Mouse (Mus musculus) T-helper 17 cell (primary cell): ENCODE data around the gene Parp8.

ENCODE experiments used
- in situ Hi-C, 2 experiments: fragments of 300-600 bp; cut with MboI, MseI; formaldehyde crosslinking; loops; 1 replicate in 1 of 2; 2 replicates in 1 of 2; pipeline ENCODE4 v1.15.1; 2025; ENCODE audit warnings: high pct_unique_total_duplicates in 2 of 2

Parp8 gene

GRCm38 (mm10) chr13:117025226-117026067 lies at the start of gene Parp8:
Gene Parp8 (minus strand): TSS chr13:117025537.
- in situ Hi-C loops = loop anchor here in 1 of 2 experiments (5.0 kb wide), 1 partner anchor 102 kb away; no protein-coding TSS in a partner anchor

DNA sequence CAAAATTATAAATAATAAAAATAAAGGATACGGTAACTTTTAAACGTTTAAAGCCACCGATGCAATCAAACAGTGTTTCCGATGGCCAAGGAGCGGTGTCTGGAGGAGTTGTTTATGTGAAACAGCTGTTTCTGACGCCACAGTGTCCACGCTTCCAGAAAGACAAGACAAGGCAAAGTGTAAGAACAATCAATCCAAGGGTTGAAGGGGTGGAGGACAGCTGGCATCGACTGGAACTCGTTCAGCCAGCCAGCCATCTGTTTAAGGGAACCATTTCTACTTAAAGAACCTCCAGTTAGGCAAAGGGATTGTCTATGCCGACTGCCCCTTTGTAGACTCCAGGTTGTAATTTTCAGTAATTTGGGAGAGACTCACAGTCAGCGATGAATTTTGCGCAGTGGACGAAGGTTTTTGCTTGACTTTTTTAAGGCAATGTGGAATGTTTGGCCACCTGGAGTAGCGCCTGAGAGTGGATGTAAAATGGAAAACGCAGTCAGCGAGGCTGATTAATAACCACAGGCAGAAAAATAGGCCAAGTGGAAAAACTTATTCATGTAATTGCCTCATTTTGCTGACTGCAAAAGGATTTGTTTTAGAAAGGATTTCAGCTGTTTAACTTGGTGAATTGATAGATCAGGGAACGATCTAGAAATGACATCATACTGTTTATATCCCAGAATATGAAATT lies 37.4 kb upstream of the Parp8 start:
- in situ Hi-C loops = no loop called here

DNA sequence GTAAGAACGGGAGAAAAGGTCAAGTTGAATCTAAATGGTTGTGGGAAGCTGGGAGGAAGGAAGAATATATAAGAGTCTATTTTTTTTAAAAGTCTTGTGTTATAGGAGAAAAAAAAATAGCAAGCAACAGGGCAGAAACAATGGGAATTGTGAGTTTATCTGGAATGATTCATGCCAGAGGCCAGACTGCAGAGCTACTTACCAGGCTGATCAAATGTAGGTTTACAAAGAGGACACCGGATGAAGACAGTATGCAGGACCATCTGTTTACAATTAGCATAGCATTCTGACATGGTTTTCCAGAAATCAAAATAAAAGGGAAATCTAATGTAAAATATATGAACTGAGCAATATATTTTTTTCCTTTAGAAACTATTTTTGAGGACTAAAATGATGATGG lies 31.1 kb upstream of the Parp8 start:
- in situ Hi-C loops = no loop called here

- in situ Hi-C loops = no loop called here
Observed at GRCm38 (mm10) chr13:117054811-117055496, 29.6 kb upstream of the Parp8 start.

GRCm38 (mm10) chr13:117052748-117053147 lies 27.4 kb upstream of the Parp8 start:
- in situ Hi-C loops = no loop called here

GRCm38 (mm10) chr13:117048541-117048971 lies 23.2 kb upstream of the Parp8 start:
- in situ Hi-C loops = no loop called here

DNA sequence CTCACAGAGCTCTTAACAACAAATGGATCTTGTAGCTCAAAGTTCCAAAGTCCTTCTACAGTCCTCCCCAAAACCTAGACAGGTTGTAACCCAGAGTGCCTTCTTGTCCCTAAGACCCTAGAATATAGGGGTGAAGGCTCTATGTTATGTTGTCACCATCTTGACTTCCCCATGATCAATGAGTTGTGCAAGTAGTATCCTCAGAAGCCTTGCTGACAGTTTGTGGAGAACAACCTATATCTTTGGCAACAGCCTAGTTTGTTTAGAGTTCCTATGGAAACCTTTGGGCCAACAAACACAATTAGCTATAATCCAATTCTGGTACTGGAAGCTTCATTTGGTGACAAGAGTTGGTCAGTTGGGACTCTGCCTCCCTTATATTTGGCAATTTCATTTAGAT lies 18.2 kb upstream of the Parp8 start:
- in situ Hi-C loops = no loop called here

DNA sequence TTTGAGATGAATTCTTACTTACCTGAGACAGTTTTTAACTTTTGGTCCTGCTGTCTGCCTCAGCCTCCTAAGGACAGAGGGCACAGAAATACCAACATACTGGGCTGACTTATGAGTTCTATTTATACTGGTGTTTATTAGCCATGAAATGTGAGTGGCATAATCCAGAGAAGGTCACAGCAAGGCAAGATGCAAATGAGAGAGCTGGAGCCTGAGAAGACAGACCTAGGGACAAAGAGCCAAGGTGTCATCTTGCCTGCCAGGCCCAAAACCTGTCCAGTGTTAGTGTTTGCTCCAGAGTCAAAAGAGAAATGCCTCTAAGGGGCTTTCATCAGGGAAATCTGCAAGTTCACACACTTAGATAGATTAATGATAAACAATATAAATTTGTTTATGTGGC lies 15.7 kb upstream of the Parp8 start:
- in situ Hi-C loops = no loop called here

- in situ Hi-C loops = no loop called here
Observed at GRCm38 (mm10) chr13:117036277-117036676, 10.9 kb upstream of the Parp8 start.

DNA sequence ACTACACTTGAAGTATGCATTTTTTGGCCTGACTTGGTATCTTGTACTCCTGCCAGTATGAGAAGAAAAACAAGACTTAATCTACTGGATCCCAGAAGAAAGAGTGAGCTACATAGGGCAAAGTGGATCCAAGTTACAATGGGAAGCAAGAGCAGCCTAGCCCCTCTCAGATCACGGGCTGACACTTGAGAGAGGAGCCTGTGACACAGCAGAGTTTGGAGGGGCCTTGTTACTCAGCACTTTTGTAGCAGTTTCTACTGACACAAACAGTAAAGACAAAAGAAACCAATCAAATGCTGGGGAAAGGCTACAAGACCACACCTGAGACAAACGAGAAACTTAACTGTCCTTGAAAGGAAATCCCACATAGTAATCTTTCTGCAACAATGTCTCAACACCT lies 9.8 kb upstream of the Parp8 start:
- in situ Hi-C loops = no loop called here

- in situ Hi-C loops = no loop called here
Observed at GRCm38 (mm10) chr13:117034676-117035075, 9.3 kb upstream of the Parp8 start.

DNA sequence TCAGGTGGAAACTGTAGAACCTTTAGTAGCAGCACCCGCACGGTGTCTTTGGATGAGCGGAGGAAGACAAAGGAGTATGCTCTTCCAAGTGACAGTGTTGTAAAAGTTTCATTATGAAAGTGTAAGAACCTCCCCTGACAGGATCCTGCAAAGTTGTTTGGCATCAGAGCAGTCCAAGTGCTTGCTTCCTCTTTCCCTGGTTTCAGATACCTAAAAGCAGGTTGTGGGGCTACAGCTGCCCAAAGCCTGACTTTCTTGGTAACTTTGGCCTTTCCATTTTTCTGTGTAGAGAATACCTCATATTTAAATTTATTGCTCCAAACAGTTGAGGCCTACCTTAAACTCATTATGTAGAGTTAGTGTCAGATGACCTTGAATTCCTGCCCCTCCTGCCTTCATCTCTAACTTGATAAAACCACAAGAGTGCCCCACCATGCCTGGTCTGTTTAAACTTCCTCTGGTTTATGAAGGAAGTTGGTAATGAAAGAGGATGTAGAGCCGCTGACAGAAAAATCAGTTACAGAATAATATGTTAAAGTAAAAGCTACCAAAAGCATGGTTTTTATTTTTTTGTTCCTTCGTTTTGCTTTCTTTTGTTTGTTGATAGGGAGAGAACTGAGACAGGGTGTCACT lies 8.5 kb upstream of the Parp8 start:
- in situ Hi-C loops = no loop called here

DNA sequence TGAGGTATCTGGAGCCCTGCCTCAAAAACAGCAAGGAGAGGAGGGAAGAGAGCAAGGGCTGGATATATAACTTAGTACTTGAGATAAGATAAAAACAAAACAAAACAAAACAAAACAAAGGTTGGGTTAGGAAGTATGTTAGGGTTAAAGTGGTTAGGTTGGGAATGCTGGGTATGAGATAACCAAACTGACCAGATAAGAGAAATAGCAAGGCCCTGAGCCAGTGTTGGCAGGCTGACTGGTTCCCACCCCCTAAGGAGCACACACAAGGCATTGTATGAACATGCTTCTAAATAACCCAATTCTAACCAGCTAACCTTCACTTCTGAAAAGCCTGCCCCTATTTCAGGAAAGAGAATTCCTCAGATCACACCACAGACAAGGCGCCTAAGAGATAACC lies 7.1 kb upstream of the Parp8 start:
- in situ Hi-C loops = no loop called here

DNA sequence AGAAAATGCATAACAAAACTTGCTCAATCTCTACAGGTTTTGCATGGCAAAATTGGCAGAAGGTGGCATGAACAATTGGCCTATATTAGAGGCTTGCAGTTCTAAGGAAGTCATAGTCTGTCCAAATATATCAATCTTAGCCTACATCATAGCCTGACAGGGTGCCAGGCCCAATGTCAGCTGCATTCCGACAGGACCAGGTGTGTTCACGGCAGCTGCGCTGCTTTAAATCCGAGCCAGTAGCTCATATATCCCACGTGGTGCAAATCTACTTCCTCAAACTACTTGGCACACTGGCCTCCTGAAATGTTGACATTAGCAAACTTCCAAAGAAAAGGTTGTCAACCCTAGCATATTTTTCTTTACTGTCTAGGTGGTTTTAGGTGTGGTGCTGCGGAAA lies 6.2 kb upstream of the Parp8 start:
- in situ Hi-C loops = no loop called here

- in situ Hi-C loops = loop anchor here in 1 of 2 experiments (5.0 kb wide), 1 partner anchor 99 kb away; no protein-coding TSS in a partner anchor
Observed at GRCm38 (mm10) chr13:117028221-117028620, 2.9 kb upstream of the Parp8 start.

DNA sequence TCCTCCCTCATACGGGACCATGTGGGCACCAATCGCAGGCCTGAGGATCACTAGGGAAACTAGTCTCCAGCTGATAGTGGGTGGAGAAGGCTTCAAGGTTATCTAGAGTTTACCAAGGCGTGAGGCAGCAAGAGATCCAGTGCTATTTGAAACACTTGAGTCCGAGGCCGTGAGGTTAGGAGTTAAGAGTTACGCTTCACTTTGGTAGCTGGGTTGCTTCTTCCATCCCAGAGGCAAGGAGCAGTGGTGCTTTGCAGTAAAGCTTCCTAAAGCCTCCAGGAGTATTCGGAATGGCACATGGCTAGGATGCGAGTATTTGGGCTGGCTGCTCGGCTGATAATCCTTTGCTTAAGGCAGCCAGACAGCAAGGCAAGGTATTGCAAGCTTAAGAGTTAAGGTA lies 2.0 kb upstream of the Parp8 start:
- in situ Hi-C loops = loop anchor here in 1 of 2 experiments (5.0 kb wide), 1 partner anchor 100 kb away; no protein-coding TSS in a partner anchor

DNA sequence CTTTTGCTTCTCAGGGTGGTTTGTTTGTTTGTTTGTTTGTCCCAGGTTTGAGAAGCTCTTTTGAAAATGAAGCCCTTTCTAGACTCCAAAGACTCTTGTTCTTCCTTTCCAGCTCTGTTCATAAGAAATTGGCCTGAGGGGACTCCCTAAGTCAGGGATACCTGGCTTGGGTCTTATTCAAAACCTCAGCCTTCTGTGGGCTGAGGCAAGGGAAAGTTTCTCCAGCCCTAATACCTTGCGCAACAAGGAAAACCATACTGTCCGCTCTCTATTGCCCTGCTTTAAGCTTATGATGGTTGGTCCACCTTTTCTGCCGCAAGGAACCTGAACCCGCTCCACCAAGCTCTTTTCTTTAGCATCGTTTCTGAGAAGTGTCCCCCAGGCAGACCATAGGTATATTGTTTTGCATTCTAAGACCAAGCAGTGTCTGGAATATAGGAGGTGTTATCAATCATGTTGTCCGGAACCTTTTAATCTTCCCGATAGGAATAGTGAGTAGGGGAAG lies 991 bp upstream of the Parp8 start:
- in situ Hi-C loops = loop anchor here in 1 of 2 experiments (5.0 kb wide), 1 partner anchor 101 kb away; no protein-coding TSS in a partner anchor

GRCm38 (mm10) chr13:117024916-117025225 lies 466 bp downstream of the Parp8 start:
- in situ Hi-C loops = loop anchor here in 1 of 2 experiments (5.0 kb wide), 2 partner anchors 88 to 102 kb away; no protein-coding TSS in a partner anchor

- in situ Hi-C loops = loop anchor here in 1 of 2 experiments (5.0 kb wide), 1 partner anchor 87 kb away; no protein-coding TSS in a partner anchor
Observed at GRCm38 (mm10) chr13:117024127-117024915, 1.0 kb downstream of the Parp8 start.

GRCm38 (mm10) chr13:117023346-117024050 lies 1.8 kb downstream of the Parp8 start:
- in situ Hi-C loops = loop anchor here in 1 of 2 experiments (5.0 kb wide), 1 partner anchor 86 kb away; no protein-coding TSS in a partner anchor
